Mouse (Mus musculus) neural tube, postnatal 0 days (tissue): Measurements from ENCODE around the gene Zfp626. TPM values are rescaled to one million over a fixed set of nuclear protein-coding genes. Genes with fewer than 3 reads are reported as not detected.

Source experiments
- polyA plus RNA-seq: library from polyadenylated mRNA; unstranded; fragments of >200 nt; fragmentation: Nextera tagmentation; extraction: Ambion mirVana; gene quantifications from 2 replicates; pipeline ENCODE4 v1.2.1, GENCODE M21; 2015

The Zfp626 gene
- 1.5 and 1.7 TPM in 2 replicates for polyA plus RNA-seq

GRCm38 (mm10) chr7:27806896-27807295 lies at the start of gene Zfp626:
Zfp626 (plus strand) TSS chr7:27807196.

GRCm38 (mm10) chr7:27838323-27839249 lies 31.6 kb downstream of the Zfp626 start, which contains the start of gene Zfp59:
Zfp59 (plus strand) TSS chr7:27838607.

GRCm38 (mm10) chr7:27857227-27857626 lies 50.2 kb downstream of the Zfp626 start, which contains the start of gene Zfp607a:
Zfp607a (plus strand) TSS chr7:27857527.

Other genes with a start within 250 kb of the Zfp626 start
- 46.8 and 47.0 TPM in 2 replicates for gene Akt2, start 215.6 kb upstream of the Zfp626 start, polyA plus RNA-seq
- 171 and 182 TPM in 2 replicates for gene Ttc9b, start 153.3 kb upstream of the Zfp626 start, polyA plus RNA-seq
- 27.5 and 30.3 TPM in 2 replicates for gene Map3k10, start 132.6 kb upstream of the Zfp626 start, polyA plus RNA-seq
- gene Zfp607b, start 117.9 kb upstream of the Zfp626 start, polyA plus RNA-seq = 9.3 and 9.7 TPM in 2 replicates
- 44.0 and 44.3 TPM in 2 replicates for gene Zfp60, start 75.8 kb upstream of the Zfp626 start, polyA plus RNA-seq
- gene Zfp59, start 31.4 kb downstream of the Zfp626 start, polyA plus RNA-seq = 5.8 and 6.1 TPM in 2 replicates
- gene Zfp607a, start 50.3 kb downstream of the Zfp626 start, polyA plus RNA-seq = 0.79 and 0.95 TPM in 2 replicates
- gene Zfp974, start 122.3 kb downstream of the Zfp626 start, polyA plus RNA-seq = 6.3 and 7.6 TPM in 2 replicates
- 23.5 and 24.4 TPM in 2 replicates for gene Zfp780b, start 172.0 kb downstream of the Zfp626 start, polyA plus RNA-seq
- 2.2 and 3.3 TPM in 2 replicates for gene Zfp850, start 206.9 kb downstream of the Zfp626 start, polyA plus RNA-seq
- 242 and 253 TPM in 2 replicates for gene Psmc4, start 242.9 kb downstream of the Zfp626 start, polyA plus RNA-seq